Mouse (Mus musculus) CH12.LX (cell line): ENCODE measurements around the gene Sstr4. TPM values are rescaled to one million over a fixed set of nuclear protein-coding genes. Genes with fewer than 3 reads are reported as not detected.

Experiments used
- DNase-seq: peaks from one replicate; pipeline ENCODE4 v3.0.0-alpha.2; 2013; ENCODE audit errors: extremely low read depth
- H3K27ac ChIP-seq: 2 replicates; pipeline ENCODE4 v1.5.1; 2012; ENCODE audit warnings: low read depth, mild to moderate bottlenecking, control low read depth, moderate library complexity; ENCODE audit not compliant: insufficient read depth
- H3K27me3 ChIP-seq: replicated peaks from 2 replicates; pipeline ENCODE3; 2012; ENCODE audit warnings: inconsistent platforms
- H3K36me3 ChIP-seq, 2 experiments: replicated peaks in 1 of 2; 2 replicates each; pipeline versions ENCODE3 to v1.6.1; 2012; ENCODE audit warnings: inconsistent platforms in 1 of 2, low read length in 1 of 2, mild to moderate bottlenecking in 1 of 2, mixed read lengths in 1 of 2, moderate library complexity in 1 of 2; ENCODE audit not compliant: control insufficient read depth in 1 of 2, insufficient read depth in 1 of 2
- H3K4me1 ChIP-seq, 2 experiments: 2 replicates each; pipeline ENCODE4 v1.6.1; 2012; ENCODE audit warnings: inconsistent platforms in 1 of 2, moderate library complexity in 1 of 2; ENCODE audit not compliant: insufficient read depth in 2 of 2, control insufficient read depth in 1 of 2
- H3K4me2 ChIP-seq: 2 replicates; pipeline ENCODE4 v1.6.1; 2012; ENCODE audit warnings: low read depth, mild to moderate bottlenecking, control low read depth; ENCODE audit not compliant: poor library complexity, insufficient read depth, severe bottlenecking
- H3K4me3 ChIP-seq, 3 experiments: fragments of 150-350 bp in 1 of 3; sonication (generic) in 1 of 3; replicated peaks in 1 of 3; 2 replicates each; pipeline versions ENCODE3 to v1.5.1; 2011 to 2012; ENCODE audit warnings: low read depth in 2 of 3, low read length in 2 of 3, mild to moderate bottlenecking in 2 of 3, moderate library complexity in 2 of 3, control low read depth in 1 of 3, improper control_type of control experiment in 1 of 3, inconsistent platforms in 1 of 3, mixed read lengths in 1 of 3; ENCODE audit not compliant: poor library complexity in 1 of 3
- H3K79me2 ChIP-seq: replicated peaks from 2 replicates; pipeline ENCODE4 v1.6.1; 2012; ENCODE audit warnings: mild to moderate bottlenecking, moderate library complexity; ENCODE audit not compliant: control insufficient read depth, poor library complexity, insufficient read depth, severe bottlenecking; ENCODE audit errors: extremely low read depth
- H3K9ac ChIP-seq: 2 replicates; pipeline ENCODE4 v1.6.1; 2012; ENCODE audit warnings: low read depth, mild to moderate bottlenecking, control low read depth, moderate library complexity; ENCODE audit not compliant: insufficient read depth
- H3K9me3 ChIP-seq: replicated peaks from 2 replicates; pipeline ENCODE3; 2012; ENCODE audit warnings: low read length, inconsistent platforms, mixed read lengths
- CHD2 ChIP-seq: IDR thresholded peaks from 2 replicates; pipeline ENCODE4 v1.6.1; 2011; ENCODE audit warnings: low read length, improper control_type of control experiment
- CTCF ChIP-seq, 2 experiments: IDR thresholded peaks in 1 of 2; conservative IDR thresholded peaks in 1 of 2; 2 replicates each; pipeline ENCODE4 v1.5.1; 2011 to 2012; ENCODE audit warnings: low read depth in 2 of 2, low read length in 2 of 2, improper control_type of control experiment in 1 of 2, inconsistent platforms in 1 of 2, mild to moderate bottlenecking in 1 of 2, moderate library complexity in 1 of 2
- EP300 ChIP-seq: IDR thresholded peaks from 2 replicates; pipeline ENCODE4 v1.6.1; 2011; ENCODE audit warnings: low read length, improper control_type of control experiment
- IRF4 ChIP-seq: IDR thresholded peaks from 2 replicates; pipeline ENCODE4 v1.6.1; 2014; ENCODE audit warnings: low read depth, mild to moderate bottlenecking, inconsistent platforms, low read length, improper control_type of control experiment
- JUN ChIP-seq: IDR thresholded peaks from 2 replicates; pipeline ENCODE4 v1.6.1; 2011; ENCODE audit warnings: low read depth, mild to moderate bottlenecking, low read length, improper control_type of control experiment, moderate library complexity; ENCODE audit not compliant: insufficient read depth
- JUND ChIP-seq: conservative IDR thresholded peaks from 2 replicates; pipeline ENCODE4 v1.6.1; 2011; ENCODE audit warnings: low read depth, low read length, improper control_type of control experiment
- KAT2A ChIP-seq: IDR thresholded peaks from 2 replicates; pipeline ENCODE4 v1.6.1; 2012; ENCODE audit warnings: low read length, improper control_type of control experiment, inconsistent platforms; ENCODE audit not compliant: insufficient replicate concordance
- MYC ChIP-seq: IDR thresholded peaks from 2 replicates; pipeline ENCODE4 v1.6.1; 2011; ENCODE audit warnings: low read depth, mild to moderate bottlenecking, improper control_type of control experiment, low read length
- NELFE ChIP-seq: IDR thresholded peaks from 2 replicates; pipeline ENCODE4 v1.6.1; 2011; ENCODE audit warnings: low read depth, low read length, improper control_type of control experiment
- NRF1 ChIP-seq: IDR thresholded peaks from 2 replicates; pipeline ENCODE4 v1.6.1; 2014; ENCODE audit warnings: low read depth, mild to moderate bottlenecking, inconsistent platforms, low read length, improper control_type of control experiment, moderate library complexity
- PAX5 ChIP-seq: IDR thresholded peaks from 2 replicates; pipeline ENCODE4 v1.6.1; 2012; ENCODE audit warnings: low read length, inconsistent platforms, mixed read lengths
- POLR2A ChIP-seq: IDR thresholded peaks from 2 replicates; pipeline ENCODE4 v1.6.1; 2011; ENCODE audit warnings: low read depth, mild to moderate bottlenecking, improper control_type of control experiment, low read length
- RCOR1 ChIP-seq: conservative IDR thresholded peaks from 2 replicates; pipeline ENCODE4 v1.6.1; 2012; ENCODE audit warnings: low read depth, mild to moderate bottlenecking, inconsistent platforms, low read length, improper control_type of control experiment
- SIN3A ChIP-seq: IDR thresholded peaks from 2 replicates; pipeline ENCODE4 v1.6.1; 2012; ENCODE audit warnings: low read length, improper control_type of control experiment, inconsistent platforms
- SMC3 ChIP-seq: IDR thresholded peaks from 2 replicates; pipeline ENCODE4 v1.6.1; 2011; ENCODE audit warnings: low read depth, low read length, improper control_type of control experiment
- TBP ChIP-seq: conservative IDR thresholded peaks from 2 replicates; pipeline ENCODE4 v1.6.1; 2011; ENCODE audit warnings: low read depth, low read length, improper control_type of control experiment
- UBTF ChIP-seq: IDR thresholded peaks from 2 replicates; pipeline ENCODE4 v1.6.1; 2012; ENCODE audit warnings: low read depth, mild to moderate bottlenecking, inconsistent platforms, low read length, improper control_type of control experiment, moderate library complexity
- USF2 ChIP-seq: conservative IDR thresholded peaks from 2 replicates; pipeline ENCODE4 v1.6.1; 2011; ENCODE audit warnings: low read depth, low read length, improper control_type of control experiment
- ZC3H11A ChIP-seq: IDR thresholded peaks from 2 replicates; pipeline ENCODE4 v1.6.1; 2012; ENCODE audit warnings: low read depth, mild to moderate bottlenecking, inconsistent platforms, low read length, improper control_type of control experiment
- ZKSCAN1 ChIP-seq: IDR thresholded peaks from 2 replicates; pipeline ENCODE4 v1.6.1; 2012; ENCODE audit warnings: low read depth, inconsistent platforms, low read length, improper control_type of control experiment, borderline replicate concordance
- ZNF384 ChIP-seq: IDR thresholded peaks from 2 replicates; pipeline ENCODE4 v1.6.1; 2012; ENCODE audit warnings: low read depth, low read length, improper control_type of control experiment, inconsistent platforms
- dilution Hi-C: fragments of 300-500 bp; cut with MboI; formaldehyde crosslinking; loops from 2 replicates; pipeline ENCODE4 v1.14.3; 2020; ENCODE audit warnings: low sequenced_read_pairs; ENCODE audit not compliant: extremely low pct_unique_long_range_greater_than_20kb, extremely low pct_ligation_motif_present
- in situ Hi-C: fragments of 300-500 bp; cut with MboI; formaldehyde crosslinking; loops from 3 replicates; pipeline ENCODE4 v1.14.3; 2019; ENCODE audit warnings: low sequenced_read_pairs, low pct_ligation_motif_present, low pct_unique_long_range_greater_than_20kb, mixed read lengths
- polyA plus RNA-seq: library from polyadenylated mRNA; unstranded; fragments of >175 nt; gene quantifications from 2 replicates; pipeline ENCODE4 v1.2.1, GENCODE M21; 2012; ENCODE audit warnings: low read depth; ENCODE audit not compliant: insufficient read length
- total RNA-seq, 2 experiments: library from RNA; depleted of rRNA; stranded (reverse); fragments of 300-350 nt in 1 of 2; fragments of >200 nt in 1 of 2; gene quantifications; 2 replicates each; pipeline ENCODE4 v1.2.3; 2012 to 2014

Gene Sstr4
- total and polyA plus RNA-seq, 3 experiments: not detected

- Histone ChIP-seq H3K4me2 (no peak overlapping the region), H3K4me1 (peaks cover 0 to 30% of the 10 kb centered on the region in 2 experiments; a peak in 2 of 4 replicates), H3K27me3 (no peaks in the 10 kb centered on the region), H3K27ac (no peak overlapping the region), H3K79me2 (no peaks in the 10 kb centered on the region), H3K9me3 (no peaks in the 10 kb centered on the region), H3K36me3 (no peaks in the 10 kb centered on the region), H3K9ac (no peak overlapping the region), H3K4me3 (no peak overlapping the region)
- dilution Hi-C loops (no loop called here), in situ Hi-C loops (no loop called here)
- DNase-seq: no peak
- no peak for TF ChIP-seq USF2
- no peak for TF ChIP-seq EP300
- no peak for TF ChIP-seq TBP
- no peak for TF ChIP-seq CHD2
- no peak for TF ChIP-seq JUN
- TF ChIP-seq ZC3H11A: no peak
- TF ChIP-seq SIN3A: no peak
- TF ChIP-seq JUND: no peak
- no peak for TF ChIP-seq ZKSCAN1
- no peak for TF ChIP-seq NRF1
Measured at GRCm38 (mm10) chr2:148419151-148419550, 24.0 kb downstream of the Sstr4 start.

GRCm38 (mm10) chr2:148419776-148420175 lies 24.6 kb downstream of the Sstr4 start:
- in situ Hi-C loops (no loop called here), dilution Hi-C loops (no loop called here)
- no peak overlapping the region for H3K27ac ChIP-seq

More at GRCm38 (mm10) chr2:148419776-148420175, 24.6 kb downstream of the Sstr4 start:
- H3K9me3 ChIP-seq: no peaks in the 10 kb centered on the region
- no peak overlapping the region for H3K4me2 ChIP-seq
- no peaks in the 10 kb centered on the region for H3K27me3 ChIP-seq
- no peak for DNase-seq
- H3K79me2 ChIP-seq: no peaks in the 10 kb centered on the region
- no peak overlapping the region for H3K9ac ChIP-seq
- H3K36me3 ChIP-seq: no peaks in the 10 kb centered on the region
- H3K4me1 ChIP-seq: peaks cover 0 to 36% of the 10 kb centered on the region in 2 experiments; a peak in 2 of 4 replicates
- TF ChIP-seq TBP (no peak), ZKSCAN1 (no peak), RCOR1 (no peak), SMC3 (no peak), UBTF (no peak), NRF1 (no peak), ZNF384 (no peak), CHD2 (no peak), CTCF (conservative IDR thresholded peaks at IDR 0.05 in 1 of 2, IDR thresholded peaks at IDR 0.05 in 1 of 2; ENCODE audit: low read depth in 2 of 2, low read length in 2 of 2) (no peak), JUND (no peak), POLR2A (no peak), MYC (no peak), KAT2A (no peak), IRF4 (no peak), PAX5 (no peak), NELFE (no peak)
- H3K4me3 ChIP-seq: no peak overlapping the region
